In genomic region chr7:96915452-96916105, GRCm38 (mm10) we compare ENCODE assay signal across 8 mouse cellular contexts. TPM values are rescaled to one million over a fixed set of nuclear protein-coding genes. Genes with fewer than 3 reads are reported as not detected.
DNase-seq lines count a peak whose midpoint lies in the region; ATAC-seq and TF ChIP-seq lines count a peak whose summit lies in the region.

No protein-coding gene starts in this region.

- no peaks in the 10 kb centered on the region for H3K9me3 ChIP-seq in embryonic facial prominence, embryonic 14.5 days (ENCODE audit: control insufficient read depth, low read length)

- no peak overlapping the region for H3K9ac ChIP-seq in embryonic facial prominence, embryonic 14.5 days (ENCODE audit: low read depth, low read length)

- H3K4me2 ChIP-seq in embryonic facial prominence, embryonic 14.5 days (ENCODE audit: low read depth, low read length) = no peak overlapping the region

- DNase-seq in adrenal gland, adult 2 months = peak; percentile 52
- DNase-seq in adrenal gland, postnatal 4 days (ENCODE audit: low spot score in 2 of 2) = no peak
- peak; percentile 79 for DNase-seq in embryonic facial prominence, embryonic 14.5 days (ENCODE audit: low spot score)
- peak; percentile 49 to 61 for DNase-seq in kidney, postnatal 4 days
- DNase-seq in lung, postnatal 25 days (ENCODE audit: low spot score) = peak; percentile 61
- DNase-seq in right cerebral cortex, postnatal 10 days (ENCODE audit: low spot score in 2 of 2) = peak; percentile 66 to 68

- 2% methylated on average over 2 of the region's 2 CpGs for WGBS in embryonic facial prominence, embryonic 14.5 days

- peak; percentile 48; the same call in 1 of the 2 replicates for TF ChIP-seq CTCF in bone marrow macrophage, adult 2 months (IDR thresholded peaks at IDR 0.05; ENCODE audit: low read depth, low read length)

- peak; percentile 70 for ATAC-seq in embryonic facial prominence, embryonic 14.5 days (ENCODE audit: low read depth)
- ATAC-seq in hematopoietic stem cell, adult 5-6 weeks (replicated peaks in 1 of 2; ENCODE audit: insufficient read depth in 1 of 2, low FRiP score in 2 of 2, low TSS enrichment in 1 of 2, low read depth in 1 of 2, poor library complexity in 2 of 2, severe bottlenecking in 2 of 2) = peak; percentile 55 to 76; a peak in 3 of 4 replicates

- H3K4me3 ChIP-seq in bone marrow macrophage, adult 2 months (ENCODE audit: insufficient read depth, low read length) = no peak overlapping the region
- H3K4me3 ChIP-seq in embryonic facial prominence, embryonic 14.5 days (ENCODE audit: low read depth, low read length) = no peak overlapping the region

- H3K36me3 ChIP-seq in embryonic facial prominence, embryonic 14.5 days (ENCODE audit: control insufficient read depth, insufficient read depth, low read length) = no peaks in the 10 kb centered on the region

- no peaks in the 10 kb centered on the region for H3K27me3 ChIP-seq in embryonic facial prominence, embryonic 14.5 days (replicated peaks; ENCODE audit: control insufficient read depth, insufficient read depth, low read length)

- H3K27ac ChIP-seq in bone marrow macrophage, adult 2 months (ENCODE audit: insufficient read depth, low read depth, low read length) = no peak overlapping the region
- H3K27ac ChIP-seq in embryonic facial prominence, embryonic 14.5 days (replicated peaks; ENCODE audit: low read depth, low read length) = no peak overlapping the region

- H3K4me1 ChIP-seq in bone marrow macrophage, adult 2 months (ENCODE audit: control insufficient read depth, insufficient read depth, low read length) = no peaks in the 10 kb centered on the region
- H3K4me1 ChIP-seq in embryonic facial prominence, embryonic 14.5 days (ENCODE audit: control insufficient read depth, insufficient read depth, low read length) = peaks cover 12% of the 10 kb centered on the region

- TF ChIP-seq POLR2A in bone marrow macrophage, adult 2 months (IDR thresholded peaks at IDR 0.05; ENCODE audit: borderline replicate concordance, low read depth, low read length) = no peak

RNA-seq across cellular contexts. Expression of gene Nars2, which starts 35.7 kb away (rescaled TPM):
- 10 to 100 TPM; 12.3 to 22.4 TPM for total RNA-seq in adrenal gland, adult 2 months (2021)
- 2.5 and 3.1 TPM in 2 replicates for polyA plus RNA-seq in adrenal gland, adult 2 months (2012; rRNA removed)
- total RNA-seq in adrenal gland, postnatal 4 days (2021) = 10 to 100 TPM; 20.6 TPM
- 2.8 and 3.9 TPM in 2 replicates for polyA plus RNA-seq in bone marrow macrophage, adult 2 months (2012; ENCODE audit: insufficient read depth, insufficient read length, missing spikeins)
- 19.2 and 25.3 TPM in 2 replicates for polyA plus RNA-seq in embryonic facial prominence, embryonic 14.5 days (2014; fragmentation: Nextera tagmentation; extraction: Ambion mirVana)
- 14.6 and 14.9 TPM in 2 replicates for total RNA-seq in hematopoietic stem cell, adult 5-6 weeks (2017)

Comparison
In these comparisons a context has a peak if more than half of its experiments do, and no peak if none do; other contexts are left out.
1. DNase-seq: peak in adrenal gland, adult 2 months (single experiment), embryonic facial prominence, embryonic 14.5 days (single experiment), kidney, postnatal 4 days (2 of 2), lung, postnatal 25 days (single experiment) and right cerebral cortex, postnatal 10 days (2 of 2); none in adrenal gland, postnatal 4 days (0 of 2).